Mouse (Mus musculus): ENCODE measurements around the gene Gm42372. TPM values are rescaled to one million over a fixed set of nuclear protein-coding genes. Genes with fewer than 3 reads are reported as not detected.
A peak's percentile ranks its signal among the peaks of the same experiment; 100 is the strongest.

The Gm42372 gene
- polyA plus RNA-seq, 2 experiments, result 0.01 to 0.03 TPM

- ATAC-seq (ENCODE audit: insufficient read depth), result peak; percentile 72
- TF ChIP-seq CTCF (IDR thresholded peaks at IDR 0.05; ENCODE audit: low read depth), result no peak
- no peak for TF ChIP-seq EP300 (IDR thresholded peaks at IDR 0.05; ENCODE audit: low read depth)
- DNase-seq (ENCODE audit: low read depth in 3 of 3, low spot score in 3 of 3), result peak in 2 of 3 experiments; percentile 41 to 45
- H3K27me3 ChIP-seq (ENCODE audit: control insufficient read depth, insufficient read depth, low read length), result peaks cover 2% of the 10 kb centered on the region; the same call in 1 of the 2 replicates
- peak overlapping the region; percentile 66 for H3K4me2 ChIP-seq (ENCODE audit: low read depth)
- peak overlapping the region; percentile 55 to 70 for H3K4me3 ChIP-seq (ENCODE audit: insufficient read depth in 1 of 2, low read depth in 2 of 2, low read length in 2 of 2)
- 1% methylated on average over 27 of the region's 27 CpGs for WGBS (ENCODE audit: insufficient replicate concordance)
- no peaks in the 10 kb centered on the region for H3K9me3 ChIP-seq (ENCODE audit: control insufficient read depth, low read length)
- no peak overlapping the region for H3K27ac ChIP-seq
- peak overlapping the region; percentile 35 for H3K9ac ChIP-seq (replicated peaks)
- peaks cover 0 to 25% of the 10 kb centered on the region in 2 experiments; a peak in 3 of 4 replicates for H3K4me1 ChIP-seq (replicated peaks; ENCODE audit: control insufficient read depth in 2 of 2, insufficient read depth in 2 of 2, low read length in 1 of 2)
- no peaks in the 10 kb centered on the region for H3K36me3 ChIP-seq (replicated peaks; ENCODE audit: control insufficient read depth, insufficient read depth, low read depth)
Measured at GRCm38 (mm10) chr7:16993651-16994399, 10.9 kb downstream of the Gm42372 start.

GRCm38 (mm10) chr7:16994400-16994799 is 11.5 kb downstream of the Gm42372 start:
- 8% methylated on average over 20 of the region's 20 CpGs for WGBS (ENCODE audit: insufficient replicate concordance)
- no peak for DNase-seq (ENCODE audit: low read depth in 3 of 3, low spot score in 3 of 3)
- Histone ChIP-seq H3K4me3 (ENCODE audit: insufficient read depth in 1 of 2, low read depth in 2 of 2, low read length in 2 of 2) (peak overlapping the region; percentile 55 to 70), H3K27ac (no peak overlapping the region), H3K36me3 (replicated peaks; ENCODE audit: control insufficient read depth, insufficient read depth, low read depth) (no peaks in the 10 kb centered on the region), H3K27me3 (ENCODE audit: control insufficient read depth, insufficient read depth, low read length) (peaks cover 2% of the 10 kb centered on the region; the same call in 1 of the 2 replicates), H3K4me1 (replicated peaks; ENCODE audit: control insufficient read depth in 2 of 2, insufficient read depth in 2 of 2, low read length in 1 of 2) (peaks cover 3 to 30% of the 10 kb centered on the region in 2 experiments), H3K9me3 (ENCODE audit: control insufficient read depth, low read length) (no peaks in the 10 kb centered on the region), H3K4me2 (ENCODE audit: low read depth) (peak overlapping the region; percentile 66), H3K9ac (replicated peaks) (peak overlapping the region; percentile 35)
- no peak for ATAC-seq (ENCODE audit: insufficient read depth)
- no peak for TF ChIP-seq EP300 (IDR thresholded peaks at IDR 0.05; ENCODE audit: low read depth)
- TF ChIP-seq CTCF (IDR thresholded peaks at IDR 0.05; ENCODE audit: low read depth), result no peak

GRCm38 (mm10) chr7:16995345-16995744 is 12.5 kb downstream of the Gm42372 start:
- ATAC-seq (ENCODE audit: insufficient read depth) (no peak), DNase-seq (ENCODE audit: low read depth in 3 of 3, low spot score in 3 of 3) (no peak)
- TF ChIP-seq CTCF (IDR thresholded peaks at IDR 0.05; ENCODE audit: low read depth) (no peak), EP300 (IDR thresholded peaks at IDR 0.05; ENCODE audit: low read depth) (no peak)
- Histone ChIP-seq H3K9ac (replicated peaks) (no peak overlapping the region), H3K4me3 (ENCODE audit: insufficient read depth in 1 of 2, low read depth in 2 of 2, low read length in 2 of 2) (no peak overlapping the region), H3K27ac (no peak overlapping the region), H3K36me3 (replicated peaks; ENCODE audit: control insufficient read depth, insufficient read depth, low read depth) (no peaks in the 10 kb centered on the region), H3K27me3 (ENCODE audit: control insufficient read depth, insufficient read depth, low read length) (peaks cover 2% of the 10 kb centered on the region; the same call in 1 of the 2 replicates), H3K4me2 (ENCODE audit: low read depth) (peak overlapping the region; percentile 66), H3K9me3 (ENCODE audit: control insufficient read depth, low read length) (no peaks in the 10 kb centered on the region), H3K4me1 (replicated peaks; ENCODE audit: control insufficient read depth in 2 of 2, insufficient read depth in 2 of 2, low read length in 1 of 2) (peaks cover 5 to 29% of the 10 kb centered on the region in 2 experiments)
- WGBS (ENCODE audit: insufficient replicate concordance), result 88% methylated on average over 4 of the region's 4 CpGs

- peak overlapping the region; percentile 50 for H3K4me2 ChIP-seq (ENCODE audit: low read depth)
Measured at GRCm38 (mm10) chr7:16999233-16999632, 16.3 kb downstream of the Gm42372 start.

GRCm38 (mm10) chr7:16999650-17000049 is 16.8 kb downstream of the Gm42372 start:
- Histone ChIP-seq H3K4me1 (replicated peaks; ENCODE audit: control insufficient read depth in 2 of 2, insufficient read depth in 2 of 2, low read length in 1 of 2) (peaks cover 5 to 12% of the 10 kb centered on the region in 2 experiments), H3K4me3 (ENCODE audit: insufficient read depth in 1 of 2, low read depth in 2 of 2, low read length in 2 of 2) (no peak overlapping the region), H3K36me3 (replicated peaks; ENCODE audit: control insufficient read depth, insufficient read depth, low read depth) (no peaks in the 10 kb centered on the region), H3K4me2 (ENCODE audit: low read depth) (peak overlapping the region; percentile 50), H3K27me3 (ENCODE audit: control insufficient read depth, insufficient read depth, low read length) (no peaks in the 10 kb centered on the region; the same call in 1 of the 2 replicates), H3K9me3 (ENCODE audit: control insufficient read depth, low read length) (no peaks in the 10 kb centered on the region), H3K9ac (replicated peaks) (0 out of 2 replicates have a peak overlapping the region, but pooled peaks have one; percentile 4), H3K27ac (no peak overlapping the region; the same call in 1 of the 2 replicates)
- peak; percentile 58; the same call in 1 of the 2 replicates for ATAC-seq (ENCODE audit: insufficient read depth)
- WGBS (ENCODE audit: insufficient replicate concordance), result 18% methylated on average over 4 of the region's 4 CpGs
- peak; percentile 60 to 67 (median 60) for DNase-seq (ENCODE audit: low read depth in 3 of 3, low spot score in 3 of 3)
- TF ChIP-seq CTCF (IDR thresholded peaks at IDR 0.05; ENCODE audit: low read depth), result peak; percentile 100
- no peak for TF ChIP-seq EP300 (IDR thresholded peaks at IDR 0.05; ENCODE audit: low read depth)

More at GRCm38 (mm10) chr7:16999233-16999632, 16.3 kb downstream of the Gm42372 start:
- ATAC-seq (ENCODE audit: insufficient read depth) (peak; percentile 65), DNase-seq (ENCODE audit: low read depth in 3 of 3, low spot score in 3 of 3) (peak; percentile 57 to 69 (median 61))
- TF ChIP-seq EP300 (IDR thresholded peaks at IDR 0.05; ENCODE audit: low read depth) (peak; percentile 74), CTCF (IDR thresholded peaks at IDR 0.05; ENCODE audit: low read depth) (no peak)
- peaks cover 5 to 16% of the 10 kb centered on the region in 2 experiments for H3K4me1 ChIP-seq (replicated peaks; ENCODE audit: control insufficient read depth in 2 of 2, insufficient read depth in 2 of 2, low read length in 1 of 2)
- H3K27me3 ChIP-seq (ENCODE audit: control insufficient read depth, insufficient read depth, low read length), result peaks cover 1% of the 10 kb centered on the region; the same call in 1 of the 2 replicates
- 25% methylated on average over 4 of the region's 4 CpGs for WGBS (ENCODE audit: insufficient replicate concordance)
- no peak overlapping the region; the same call in 1 of the 2 replicates for H3K27ac ChIP-seq
- no peak overlapping the region for H3K4me3 ChIP-seq (ENCODE audit: insufficient read depth in 1 of 2, low read depth in 2 of 2, low read length in 2 of 2)
- no peaks in the 10 kb centered on the region for H3K9me3 ChIP-seq (ENCODE audit: control insufficient read depth, low read length)
- 0 out of 2 replicates have a peak overlapping the region, but pooled peaks have one; percentile 4 for H3K9ac ChIP-seq (replicated peaks)
- no peaks in the 10 kb centered on the region for H3K36me3 ChIP-seq (replicated peaks; ENCODE audit: control insufficient read depth, insufficient read depth, low read depth)

Measured in liver, embryonic 14.5 days (tissue).